Mouse (Mus musculus) midbrain, embryonic 14.5 days (tissue): ENCODE measurements at regions not wholly inside any gene's neighbourhood (a gene's known extent, or its start where the extent isn't known, plus 50 kb on each side); places are given as distances from the start of the nearest gene placed in this dataset.

ENCODE experiments used
- ATAC-seq: fragments of 200-750 bp; cut with Nextera tagmentation; 2 replicates; pipeline ENCODE4 v1.8.0; 2017; ENCODE audit warnings: moderate number of reproducible peaks, moderate library complexity; ENCODE audit not compliant: low FRiP score, low TSS enrichment
- DNase-seq: peaks from one replicate; pipeline ENCODE4 v3.0.0-alpha.2; 2015
- H3K27ac ChIP-seq: fragments of 300-500 bp; sonication (generic); replicated peaks from 2 replicates; pipeline ENCODE4 v1.5.1; 2014; ENCODE audit warnings: mild to moderate bottlenecking, low read depth, low read length, moderate library complexity
- H3K27me3 ChIP-seq: fragments of 300-500 bp; sonication (generic); 2 replicates; pipeline ENCODE4 v1.6.1; 2014; ENCODE audit warnings: low read length, control low read depth, mixed read lengths; ENCODE audit not compliant: control insufficient read depth, insufficient read depth
- H3K36me3 ChIP-seq: fragments of 300-500 bp; sonication (generic); 2 replicates; pipeline ENCODE4 v1.6.1; 2014; ENCODE audit warnings: low read length, control low read depth; ENCODE audit not compliant: control insufficient read depth, insufficient read depth
- H3K4me1 ChIP-seq: fragments of 300-500 bp; sonication (generic); 2 replicates; pipeline ENCODE4 v1.6.1; 2014; ENCODE audit warnings: mild to moderate bottlenecking, antibody characterized with exemption, low read length, control low read depth; ENCODE audit not compliant: control insufficient read depth, insufficient read depth
- H3K4me2 ChIP-seq: fragments of 300-500 bp; sonication (generic); 2 replicates; pipeline ENCODE4 v1.6.1; 2014; ENCODE audit warnings: mild to moderate bottlenecking, low read length, moderate library complexity
- H3K4me3 ChIP-seq: fragments of 300-500 bp; sonication (generic); replicated peaks from 2 replicates; pipeline ENCODE4 v1.5.1; 2014; ENCODE audit warnings: low read depth, low read length
- H3K9ac ChIP-seq: fragments of 300-500 bp; sonication (generic); replicated peaks from 2 replicates; pipeline ENCODE4 v1.6.1; 2014; ENCODE audit warnings: mild to moderate bottlenecking, low read length, moderate library complexity
- H3K9me3 ChIP-seq: fragments of 300-500 bp; sonication (generic); 2 replicates; pipeline ENCODE4 v1.6.1; 2016; ENCODE audit warnings: low read length, control low read depth, mixed read lengths; ENCODE audit not compliant: control insufficient read depth
- WGBS: fragments of 180-500 bp; shearing (Covaris S2); extraction: QIAGEN DNeasy Blood & Tissue Kit; methylation state at CpG from one replicate; pipeline ENCODE4 v1.1.7; 2014; 5-methylcytosine and 5-hydroxymethylcytosine counted together

DNA sequence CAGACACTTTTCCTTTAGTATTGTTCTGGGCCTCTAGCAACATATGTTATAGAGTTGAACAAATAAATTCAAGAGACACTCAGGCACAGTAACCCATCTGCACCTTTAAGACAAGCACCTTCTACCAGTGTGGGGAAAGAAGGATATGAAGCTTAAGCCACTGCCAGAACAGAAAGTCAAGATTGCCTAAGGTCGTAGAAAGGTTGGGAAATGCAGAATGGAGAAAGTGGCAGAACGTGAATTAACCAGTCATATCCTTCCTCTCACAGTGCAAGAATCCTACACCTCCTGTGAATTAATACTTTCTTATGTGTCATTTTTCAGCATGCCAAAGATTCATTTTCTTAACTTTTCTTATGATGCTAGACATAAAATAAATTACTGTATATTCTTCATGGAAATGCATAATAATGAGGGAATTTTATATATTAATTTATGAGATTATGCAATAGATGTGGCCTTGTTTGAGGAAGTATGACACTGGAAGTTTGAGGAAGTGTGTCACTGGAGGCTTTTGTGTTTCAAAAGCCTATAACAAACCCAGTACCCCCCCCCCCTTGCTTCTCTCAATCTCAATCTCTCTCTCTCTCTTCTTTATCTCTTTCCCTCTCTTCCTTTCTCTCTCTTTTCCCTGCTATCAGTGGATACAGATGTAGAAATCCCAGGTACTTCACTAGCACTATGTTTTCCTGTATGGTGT lies 361.6 kb upstream of the Edil3 start:
- ATAC-seq (no peak), DNase-seq (no peak)
- Histone ChIP-seq H3K27me3 (no peaks in the 10 kb centered on the region), H3K4me1 (no peaks in the 10 kb centered on the region), H3K36me3 (no peaks in the 10 kb centered on the region), H3K9ac (no peak overlapping the region), H3K4me3 (no peak overlapping the region), H3K4me2 (no peak overlapping the region), H3K9me3 (no peaks in the 10 kb centered on the region), H3K27ac (no peak overlapping the region)
- 81% methylated on average over 2 of the region's 2 CpGs for WGBS

DNA sequence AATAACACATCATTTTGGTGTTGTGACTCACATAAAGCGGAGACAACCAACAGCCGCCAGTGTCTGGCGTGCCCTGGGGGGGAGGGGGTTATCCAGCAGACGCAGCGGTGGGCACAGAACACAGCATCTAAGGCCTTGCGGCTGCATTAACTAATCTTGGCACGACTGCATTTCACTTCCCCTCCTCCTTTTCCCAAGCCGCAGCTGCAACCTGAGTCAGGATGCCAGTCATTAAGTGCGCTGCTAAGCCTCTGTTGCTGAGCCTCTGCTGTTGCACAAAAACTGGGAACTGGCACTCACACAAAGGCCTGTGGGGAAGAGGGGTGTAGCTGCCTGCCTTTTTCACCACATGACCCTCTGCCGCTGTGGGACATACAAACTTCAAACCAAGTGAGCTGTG lies 331.2 kb upstream of the Edil3 start:
- no peaks in the 10 kb centered on the region for H3K9me3 ChIP-seq
- no peaks in the 10 kb centered on the region for H3K27me3 ChIP-seq
- ATAC-seq (no peak), DNase-seq (peak; percentile 13)
- no peaks in the 10 kb centered on the region for H3K36me3 ChIP-seq
- H3K4me3 ChIP-seq, result no peak overlapping the region
- 78% methylated on average over 10 of the region's 10 CpGs for WGBS
- no peak overlapping the region for H3K9ac ChIP-seq
- H3K4me2 ChIP-seq, result no peak overlapping the region
- no peaks in the 10 kb centered on the region for H3K4me1 ChIP-seq
- H3K27ac ChIP-seq, result no peak overlapping the region

DNA sequence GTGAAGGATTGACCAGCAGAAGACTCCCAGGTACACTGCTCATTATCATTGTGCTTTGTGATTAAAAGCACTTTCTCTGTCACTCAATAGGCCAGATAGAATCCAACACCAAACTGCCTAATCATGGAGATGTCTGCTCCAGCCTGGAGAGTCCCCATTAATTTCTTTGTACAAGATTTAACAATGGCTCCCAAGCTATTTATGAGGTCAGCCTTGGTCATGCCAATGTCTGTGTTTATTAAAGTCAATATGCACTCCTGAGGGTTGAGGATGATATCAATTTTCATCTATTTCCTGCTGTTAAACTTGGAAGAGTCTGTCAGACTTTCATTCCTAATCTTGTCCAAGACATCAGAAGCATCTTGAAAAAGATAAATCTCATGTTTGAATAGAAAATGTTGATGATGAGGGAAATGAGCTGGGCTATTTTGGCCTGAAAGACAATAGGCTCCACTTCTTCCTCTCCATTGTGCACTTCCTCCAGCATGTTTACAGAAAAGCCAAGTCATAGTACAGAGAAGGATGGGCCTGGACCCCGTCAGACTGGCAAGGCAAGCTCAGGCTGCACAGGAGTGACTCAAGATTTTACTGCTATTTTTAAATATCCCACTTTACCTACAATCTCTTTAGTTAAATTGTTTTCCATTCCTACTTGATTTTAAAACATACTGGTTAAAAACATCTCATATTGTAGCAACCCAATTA lies 310.3 kb upstream of the Edil3 start:
- no peak overlapping the region for H3K9ac ChIP-seq
- H3K9me3 ChIP-seq, result no peaks in the 10 kb centered on the region
- no peaks in the 10 kb centered on the region for H3K27me3 ChIP-seq
- DNase-seq (no peak), ATAC-seq (no peak)
- H3K4me1 ChIP-seq, result no peaks in the 10 kb centered on the region
- no peak overlapping the region for H3K4me2 ChIP-seq
- 76% methylated on average over 1 of the region's 1 CpGs for WGBS
- H3K27ac ChIP-seq, result no peak overlapping the region
- no peaks in the 10 kb centered on the region for H3K36me3 ChIP-seq
- H3K4me3 ChIP-seq, result no peak overlapping the region

DNA sequence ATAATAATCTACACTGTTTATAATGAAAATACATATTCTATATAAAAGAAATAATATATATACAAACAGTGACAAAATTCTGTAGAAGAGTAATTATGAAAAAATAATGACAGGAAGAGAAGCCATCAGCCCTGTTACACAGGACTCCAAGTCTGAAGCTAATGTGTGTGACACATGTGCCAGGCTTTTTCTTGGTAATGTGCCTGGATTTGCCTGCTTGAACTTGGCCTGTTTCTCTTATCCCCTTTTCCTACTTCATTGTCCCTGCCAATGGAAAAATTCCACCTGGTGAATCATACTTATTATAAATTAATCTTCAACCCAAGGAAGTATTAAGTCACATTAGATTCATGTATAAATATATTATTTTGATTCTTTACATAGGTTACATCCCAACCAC lies 286.5 kb upstream of the Edil3 start:
- Histone ChIP-seq H3K4me2 (no peak overlapping the region), H3K4me3 (no peak overlapping the region), H3K9ac (no peak overlapping the region), H3K27ac (no peak overlapping the region), H3K36me3 (no peaks in the 10 kb centered on the region), H3K4me1 (no peaks in the 10 kb centered on the region), H3K27me3 (no peaks in the 10 kb centered on the region), H3K9me3 (peaks cover 6% of the 10 kb centered on the region; the same call in 1 of the 2 replicates)
- ATAC-seq, result no peak
- no peak for DNase-seq

DNA sequence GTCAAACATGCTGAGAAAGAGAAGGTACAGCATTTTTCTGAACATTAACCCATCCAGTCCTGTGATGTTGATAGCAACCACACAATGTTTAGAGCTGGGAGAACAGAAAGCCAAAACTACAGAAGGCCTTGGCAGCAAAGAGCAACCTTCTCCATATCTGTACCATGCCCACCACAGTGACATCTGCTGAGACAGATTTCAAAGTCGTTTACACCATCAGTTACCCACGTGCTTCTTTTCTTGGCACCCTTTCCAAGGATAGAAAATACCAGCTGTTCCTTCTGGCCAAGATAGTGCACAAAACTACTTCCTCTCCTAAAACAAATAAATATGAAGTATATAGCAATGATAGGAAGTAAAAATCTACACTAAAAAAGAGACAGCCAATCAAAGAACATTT lies 266.8 kb upstream of the Edil3 start:
- Histone ChIP-seq H3K27ac (no peak overlapping the region), H3K9me3 (no peaks in the 10 kb centered on the region), H3K36me3 (no peaks in the 10 kb centered on the region), H3K4me2 (no peak overlapping the region), H3K4me1 (no peaks in the 10 kb centered on the region), H3K27me3 (no peaks in the 10 kb centered on the region), H3K9ac (no peak overlapping the region), H3K4me3 (no peak overlapping the region)
- 85% methylated on average over 2 of the region's 2 CpGs for WGBS
- DNase-seq (no peak), ATAC-seq (no peak)

DNA sequence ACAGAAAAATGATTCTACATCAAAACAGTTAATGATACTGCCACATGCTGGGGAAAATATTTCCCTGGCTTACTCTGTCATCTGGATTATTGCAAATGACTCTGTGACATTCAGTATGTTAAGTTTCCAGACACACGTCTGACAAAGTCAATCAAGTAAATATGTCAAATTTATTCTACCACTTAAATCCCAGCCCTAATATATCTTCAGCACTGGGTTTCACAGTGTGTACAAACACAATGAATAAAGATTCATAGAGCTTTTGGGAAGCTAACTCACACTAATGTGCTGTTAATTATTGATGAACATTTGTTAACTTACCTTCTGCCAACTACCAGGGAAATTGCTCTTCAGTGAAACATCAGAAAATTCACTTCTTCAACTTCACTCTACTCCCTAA lies 256.3 kb upstream of the Edil3 start:
- Histone ChIP-seq H3K27me3 (no peaks in the 10 kb centered on the region), H3K27ac (no peak overlapping the region), H3K4me3 (no peak overlapping the region), H3K36me3 (no peaks in the 10 kb centered on the region), H3K9me3 (no peaks in the 10 kb centered on the region), H3K4me1 (no peaks in the 10 kb centered on the region), H3K4me2 (no peak overlapping the region), H3K9ac (no peak overlapping the region)
- DNase-seq (no peak), ATAC-seq (no peak)
- 83% methylated on average over 1 of the region's 1 CpGs for WGBS

DNA sequence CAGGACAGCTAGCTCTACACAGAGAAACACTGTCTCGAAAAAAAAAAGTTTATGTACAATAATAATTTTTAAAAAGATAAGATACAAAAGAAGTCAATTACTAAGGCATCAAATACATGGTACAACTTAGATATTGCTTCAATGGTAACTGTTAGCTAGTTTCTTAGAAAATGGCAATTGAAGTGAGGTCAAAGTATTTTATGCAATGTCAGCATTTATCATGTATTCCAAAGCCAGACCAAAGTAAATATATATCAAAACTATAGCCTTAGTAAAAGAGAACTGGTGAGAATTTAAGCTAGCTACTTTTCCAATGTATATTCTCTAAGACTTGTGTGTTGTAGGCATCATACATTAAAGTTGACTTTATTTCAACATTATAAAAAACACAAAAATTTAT lies 219.0 kb upstream of the Edil3 start:
- no peak overlapping the region for H3K4me2 ChIP-seq
- DNase-seq, result no peak
- H3K27ac ChIP-seq, result no peak overlapping the region
- no peak overlapping the region for H3K9ac ChIP-seq
- H3K9me3 ChIP-seq, result no peaks in the 10 kb centered on the region
- no peak for ATAC-seq
- H3K4me1 ChIP-seq, result no peaks in the 10 kb centered on the region
- WGBS, result 74% methylated on average over 1 of the region's 1 CpGs
- H3K4me3 ChIP-seq, result no peak overlapping the region
- H3K36me3 ChIP-seq, result no peaks in the 10 kb centered on the region
- no peaks in the 10 kb centered on the region for H3K27me3 ChIP-seq

DNA sequence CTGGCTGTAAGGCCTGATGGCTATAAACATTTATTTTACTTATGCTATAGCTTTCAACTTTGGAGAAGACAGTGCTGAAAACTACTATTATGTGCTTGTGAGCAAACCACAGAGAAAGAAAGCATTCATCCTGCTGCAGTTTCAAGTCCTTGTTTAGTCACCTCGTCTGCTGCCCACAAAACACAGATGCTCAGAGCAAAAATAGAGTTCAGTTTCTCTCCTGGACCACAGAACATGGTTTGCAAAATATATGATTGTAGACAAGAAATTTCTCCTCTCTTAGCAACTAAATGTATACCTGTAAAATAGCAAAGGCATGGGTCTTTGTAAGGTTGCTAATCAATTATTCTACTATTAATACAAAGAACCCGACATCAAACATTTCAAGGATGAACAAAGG lies 210.7 kb upstream of the Edil3 start:
- ATAC-seq, result no peak
- Histone ChIP-seq H3K9me3 (no peaks in the 10 kb centered on the region), H3K4me2 (no peak overlapping the region), H3K27ac (no peak overlapping the region), H3K27me3 (no peaks in the 10 kb centered on the region), H3K4me3 (no peak overlapping the region), H3K36me3 (no peaks in the 10 kb centered on the region), H3K9ac (no peak overlapping the region), H3K4me1 (no peaks in the 10 kb centered on the region)
- no peak for DNase-seq
- 79% methylated on average over 2 of the region's 2 CpGs for WGBS

DNA sequence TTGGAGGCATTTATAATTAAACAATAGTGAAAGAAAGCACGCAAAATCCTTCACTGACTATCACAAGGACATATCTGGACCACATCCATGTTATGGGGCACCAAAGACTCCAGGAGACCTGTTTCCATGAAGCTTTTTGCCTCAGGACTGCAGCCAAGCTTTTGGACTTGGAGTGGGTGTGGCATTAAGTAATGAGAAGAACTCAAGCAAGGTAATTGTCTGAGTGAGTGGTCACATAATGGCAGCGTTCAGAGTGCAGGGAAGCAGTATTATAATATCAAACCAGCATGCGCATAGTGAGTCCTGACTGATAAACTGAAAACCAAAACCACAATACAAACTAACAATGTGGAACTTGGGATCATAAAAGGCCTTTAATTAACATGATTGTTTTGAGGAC lies 208.0 kb upstream of the Edil3 start:
- DNase-seq (no peak), ATAC-seq (no peak)
- H3K4me2 ChIP-seq, result no peak overlapping the region
- no peaks in the 10 kb centered on the region for H3K27me3 ChIP-seq
- no peak overlapping the region for H3K27ac ChIP-seq
- H3K4me3 ChIP-seq, result no peak overlapping the region
- no peaks in the 10 kb centered on the region for H3K9me3 ChIP-seq
- 80% methylated on average over 3 of the region's 3 CpGs for WGBS
- H3K36me3 ChIP-seq, result no peaks in the 10 kb centered on the region
- no peaks in the 10 kb centered on the region for H3K4me1 ChIP-seq
- H3K9ac ChIP-seq, result no peak overlapping the region
